Mouse (Mus musculus) lung, embryonic 16.5 days (tissue): ENCODE measurements around the gene Sfmbt1. TPM values are rescaled to one million over a fixed set of nuclear protein-coding genes. Genes with fewer than 3 reads are reported as not detected.

Experiments used
- ATAC-seq: fragments of 200-750 bp; cut with Nextera tagmentation; 2 replicates; pipeline ENCODE4 v1.8.0; 2017; ENCODE audit warnings: low read depth, mild to moderate bottlenecking, moderate library complexity
- H3K27ac ChIP-seq: fragments of 300-500 bp; sonication (generic); 2 replicates; pipeline ENCODE4 v1.5.1; 2014; ENCODE audit warnings: mild to moderate bottlenecking, control low read depth, low read length
- H3K27me3 ChIP-seq: fragments of 300-500 bp; sonication (generic); 2 replicates; pipeline ENCODE4 v1.6.1; 2014; ENCODE audit warnings: low read depth, low read length, mixed read lengths; ENCODE audit not compliant: control insufficient read depth, insufficient read depth
- H3K36me3 ChIP-seq: fragments of 300-500 bp; sonication (generic); 2 replicates; pipeline ENCODE4 v1.6.1; 2014; ENCODE audit warnings: low read length; ENCODE audit not compliant: control insufficient read depth, insufficient read depth
- H3K4me1 ChIP-seq: fragments of 300-500 bp; sonication (generic); replicated peaks from 2 replicates; pipeline ENCODE4 v1.6.1; 2014; ENCODE audit warnings: low read length, mixed read lengths; ENCODE audit not compliant: control insufficient read depth, insufficient read depth
- H3K4me2 ChIP-seq: fragments of 300-500 bp; sonication (generic); 2 replicates; pipeline ENCODE4 v1.6.1; 2014; ENCODE audit warnings: low read depth, low read length, control low read depth
- H3K4me3 ChIP-seq: fragments of 300-500 bp; sonication (generic); 2 replicates; pipeline ENCODE4 v1.5.1; 2014; ENCODE audit warnings: mild to moderate bottlenecking, low read length, control low read depth
- H3K9ac ChIP-seq: fragments of 300-500 bp; sonication (generic); 2 replicates; pipeline ENCODE4 v1.6.1; 2014; ENCODE audit warnings: low read length, control low read depth
- H3K9me3 ChIP-seq: fragments of 300-500 bp; sonication (generic); 2 replicates; pipeline ENCODE4 v1.6.1; 2016; ENCODE audit warnings: low read length; ENCODE audit not compliant: control insufficient read depth
- WGBS: fragments of 180-500 bp; shearing (Covaris S2); extraction: QIAGEN DNeasy Blood & Tissue Kit; methylation state at CpG from one replicate; pipeline ENCODE4 v1.1.7; 2014; 5-methylcytosine and 5-hydroxymethylcytosine counted together
- polyA plus RNA-seq: library from polyadenylated mRNA; unstranded; fragments of >200 nt; fragmentation: Nextera tagmentation; extraction: Ambion mirVana; gene quantifications from 2 replicates; pipeline ENCODE4 v1.2.1, GENCODE M21; 2015

Gene Sfmbt1
- polyA plus RNA-seq = 10.6 and 11.6 TPM in 2 replicates

- peaks cover 10% of the 10 kb centered on the region for H3K27me3 ChIP-seq
- no peaks in the 10 kb centered on the region for H3K9me3 ChIP-seq
- WGBS = 2% methylated on average over 77 of the region's 87 CpGs
- H3K4me3 ChIP-seq = peak within 1 kb of the TSS; percentile 95
- peak; percentile 53 for ATAC-seq
- H3K27ac ChIP-seq = peak within 1 kb of the TSS; percentile 84
- H3K4me2 ChIP-seq = peak within 1 kb of the TSS; percentile 96
- H3K36me3 ChIP-seq = no peaks in the 10 kb centered on the region
- H3K4me1 ChIP-seq = 0 out of 2 replicates have a peak, but pooled peaks cover 4% of the 10 kb centered on the region
- H3K9ac ChIP-seq = peak within 1 kb of the TSS; percentile 89
These were observed at the start of gene Sfmbt1 for GRCm38 (mm10) chr14:30714799-30715617. TSS of gene Sfmbt1 (plus strand) at chr14:30714849.

- Histone ChIP-seq H3K4me2 (no peak overlapping the region), H3K4me3 (no peak overlapping the region), H3K27ac (no peak overlapping the region), H3K27me3 (no peaks in the 10 kb centered on the region), H3K9ac (no peak overlapping the region), H3K36me3 (peaks cover 34% of the 10 kb centered on the region), H3K4me1 (no peaks in the 10 kb centered on the region), H3K9me3 (no peaks in the 10 kb centered on the region)
- ATAC-seq = no peak
- 80% methylated on average over 3 of the region's 3 CpGs for WGBS
These were observed 48.6 kb upstream of the Sfmbt1 start for GRCm38 (mm10) chr14:30666061-30666460.

GRCm38 (mm10) chr14:30666604-30667003 lies 48.0 kb upstream of the Sfmbt1 start:
- no peaks in the 10 kb centered on the region for H3K27me3 ChIP-seq
- H3K4me1 ChIP-seq = no peaks in the 10 kb centered on the region
- peaks cover 30% of the 10 kb centered on the region for H3K36me3 ChIP-seq
- no peak for ATAC-seq
- H3K9ac ChIP-seq = no peak overlapping the region
- WGBS = 87% methylated on average over 4 of the region's 4 CpGs
- no peak overlapping the region for H3K4me3 ChIP-seq
- H3K4me2 ChIP-seq = no peak overlapping the region
- H3K27ac ChIP-seq = no peak overlapping the region
- no peaks in the 10 kb centered on the region for H3K9me3 ChIP-seq

GRCm38 (mm10) chr14:30670161-30670560 lies 44.5 kb upstream of the Sfmbt1 start:
- no peak for ATAC-seq
- no peak overlapping the region for H3K27ac ChIP-seq
- H3K4me2 ChIP-seq = no peak overlapping the region
- no peak overlapping the region for H3K9ac ChIP-seq
- 92% methylated on average over 6 of the region's 6 CpGs for WGBS
- H3K27me3 ChIP-seq = no peaks in the 10 kb centered on the region
- no peaks in the 10 kb centered on the region for H3K4me1 ChIP-seq
- H3K36me3 ChIP-seq = peaks cover 21% of the 10 kb centered on the region
- H3K4me3 ChIP-seq = no peak overlapping the region
- no peaks in the 10 kb centered on the region for H3K9me3 ChIP-seq

- ATAC-seq = no peak
- peaks cover 21% of the 10 kb centered on the region for H3K36me3 ChIP-seq
These were observed 43.3 kb upstream of the Sfmbt1 start for GRCm38 (mm10) chr14:30671095-30671985.

GRCm38 (mm10) chr14:30671986-30672312 lies 42.7 kb upstream of the Sfmbt1 start:
- H3K9me3 ChIP-seq = no peaks in the 10 kb centered on the region
- no peak overlapping the region for H3K27ac ChIP-seq
- 8% methylated on average over 3 of the region's 3 CpGs for WGBS
- H3K4me3 ChIP-seq = no peak overlapping the region
- no peaks in the 10 kb centered on the region for H3K27me3 ChIP-seq
- H3K36me3 ChIP-seq = peaks cover 16% of the 10 kb centered on the region
- H3K4me2 ChIP-seq = no peak overlapping the region
- no peak overlapping the region for H3K9ac ChIP-seq
- no peaks in the 10 kb centered on the region for H3K4me1 ChIP-seq
- peak; percentile 92 for ATAC-seq

More at GRCm38 (mm10) chr14:30671095-30671985, 43.3 kb upstream of the Sfmbt1 start:
- H3K27me3 ChIP-seq = no peaks in the 10 kb centered on the region
- no peak overlapping the region for H3K27ac ChIP-seq
- WGBS = 67% methylated on average over 15 of the region's 15 CpGs
- H3K9ac ChIP-seq = no peak overlapping the region
- no peak overlapping the region for H3K4me2 ChIP-seq
- H3K9me3 ChIP-seq = no peaks in the 10 kb centered on the region
- H3K4me1 ChIP-seq = no peaks in the 10 kb centered on the region
- H3K4me3 ChIP-seq = no peak overlapping the region

GRCm38 (mm10) chr14:30674947-30675346 lies 39.7 kb upstream of the Sfmbt1 start:
- H3K36me3 ChIP-seq = peaks cover 4% of the 10 kb centered on the region
- H3K27me3 ChIP-seq = no peaks in the 10 kb centered on the region
- H3K4me1 ChIP-seq = no peaks in the 10 kb centered on the region
- H3K4me2 ChIP-seq = no peak overlapping the region
- no peaks in the 10 kb centered on the region for H3K9me3 ChIP-seq
- WGBS = 57% methylated on average over 6 of the region's 6 CpGs
- no peak overlapping the region for H3K4me3 ChIP-seq
- no peak overlapping the region for H3K27ac ChIP-seq
- ATAC-seq = no peak
- no peak overlapping the region for H3K9ac ChIP-seq

GRCm38 (mm10) chr14:30682131-30682530 lies 32.5 kb upstream of the Sfmbt1 start:
- H3K9ac ChIP-seq = no peak overlapping the region
- no peaks in the 10 kb centered on the region for H3K27me3 ChIP-seq
- H3K4me3 ChIP-seq = no peak overlapping the region
- no peak overlapping the region for H3K27ac ChIP-seq
- peaks cover 24% of the 10 kb centered on the region; the same call in 1 of the 2 replicates for H3K36me3 ChIP-seq
- H3K4me2 ChIP-seq = no peak overlapping the region
- ATAC-seq = no peak
- 91% methylated on average over 3 of the region's 3 CpGs for WGBS
- no peaks in the 10 kb centered on the region for H3K9me3 ChIP-seq
- H3K4me1 ChIP-seq = no peaks in the 10 kb centered on the region

GRCm38 (mm10) chr14:30690685-30691084 lies 24.0 kb upstream of the Sfmbt1 start:
- no peak for ATAC-seq
- no peaks in the 10 kb centered on the region for H3K9me3 ChIP-seq
- no peak overlapping the region for H3K4me2 ChIP-seq
- H3K27me3 ChIP-seq = no peaks in the 10 kb centered on the region
- 67% methylated on average over 3 of the region's 3 CpGs for WGBS
- H3K36me3 ChIP-seq = peaks cover 20% of the 10 kb centered on the region
- no peak overlapping the region for H3K27ac ChIP-seq
- H3K4me1 ChIP-seq = no peaks in the 10 kb centered on the region; the same call in 1 of the 2 replicates
- H3K9ac ChIP-seq = no peak overlapping the region
- H3K4me3 ChIP-seq = no peak overlapping the region
